Mouse (Mus musculus): Measurements from ENCODE around the gene Lefty2.

GRCm38 (mm10) chr1:180922273-180923048, 29.6 kb downstream of the Lefty2 start:
- no peak for TF ChIP-seq USF1 (IDR thresholded peaks at IDR 0.05; ENCODE audit: low read depth)
- no peak for TF ChIP-seq CEBPB (IDR thresholded peaks at IDR 0.05; ENCODE audit: low read depth)
- TF ChIP-seq MAX (IDR thresholded peaks at IDR 0.05), result no peak
- TF ChIP-seq CTCF (IDR thresholded peaks at IDR 0.05; ENCODE audit: control insufficient read depth, insufficient read depth, insufficient read length), result no peak
- no peak for TF ChIP-seq MYOG (IDR thresholded peaks at IDR 0.05; ENCODE audit: control insufficient read depth, extremely low read depth, insufficient read length)
- no peak for TF ChIP-seq MYOD1 (IDR thresholded peaks at IDR 0.05; ENCODE audit: control insufficient read depth, insufficient read length, low read depth)
- no peak for TF ChIP-seq FOSL1 (IDR thresholded peaks at IDR 0.05; ENCODE audit: insufficient read depth, low read length, poor library complexity, severe bottlenecking)

All from C2C12 (cell line).